Mouse (Mus musculus): ENCODE results near the gene Nipa1.
"Not testable (repeated sequence)": the region's sequence is repeated elsewhere in the genome, so short reads cannot be mapped to it uniquely, and the experiment has no call there.

Nipa1 gene

DNA sequence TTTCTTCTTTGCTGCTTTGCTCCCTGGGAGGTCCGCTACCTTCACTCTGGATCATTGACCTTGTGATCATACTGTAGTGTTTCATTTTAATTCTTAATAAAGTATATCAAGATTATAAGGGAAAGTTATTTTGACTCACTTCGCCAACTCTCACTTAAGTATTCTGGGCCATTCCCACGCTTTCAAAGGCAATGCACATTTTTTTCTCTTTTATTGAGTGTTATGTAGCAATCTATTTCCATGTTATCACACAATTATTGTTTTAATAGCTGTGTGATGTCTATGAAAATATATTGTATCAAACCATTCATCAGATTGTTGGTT lies at the start of gene Nipa1:
Gene Nipa1 (minus strand): TSS at position 25 of the 324 bp plus-strand sequence.
- DNase-seq (ENCODE audit: low read depth, low spot score): no peak

DNA sequence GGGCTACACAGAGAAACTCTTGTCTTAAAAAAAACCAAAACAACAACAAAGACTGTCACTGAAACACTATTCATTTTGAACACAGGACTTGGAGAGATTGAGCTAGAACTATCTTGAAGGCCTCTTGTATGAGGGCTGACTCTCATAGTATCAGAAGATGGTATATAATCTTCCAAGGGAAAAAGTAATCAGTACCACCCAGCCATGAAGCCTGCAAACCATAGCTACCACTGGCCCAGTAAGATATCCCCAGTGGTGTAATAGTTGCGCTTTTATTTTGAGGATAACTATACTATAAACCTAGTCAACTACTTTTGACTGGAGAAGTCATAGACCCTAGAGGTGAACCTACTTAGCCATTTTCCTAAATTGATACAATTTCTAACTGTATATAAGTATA lies 46.9 kb upstream of the Nipa1 start:
- no peak for DNase-seq (ENCODE audit: low read depth, low spot score)

DNA sequence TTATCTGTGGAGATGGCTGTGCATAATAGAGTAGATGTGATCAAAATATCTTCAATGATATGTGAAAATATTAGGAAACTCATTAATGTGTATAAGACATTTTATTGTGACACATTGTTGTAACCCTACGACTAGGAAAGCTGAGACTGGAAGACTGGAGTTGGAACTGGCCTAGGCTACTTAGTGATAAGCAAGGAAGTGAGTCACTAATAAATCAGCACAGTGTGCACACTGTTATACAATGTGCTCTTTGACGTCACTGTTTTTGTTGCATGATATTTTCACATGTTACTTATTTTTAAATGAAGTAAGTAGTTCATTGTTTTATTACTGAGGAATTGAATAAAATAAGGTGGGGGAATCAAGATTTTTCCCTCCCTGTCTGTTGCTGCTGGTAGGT lies 46.4 kb upstream of the Nipa1 start:
- no peak for DNase-seq (ENCODE audit: low read depth, low spot score)

DNA sequence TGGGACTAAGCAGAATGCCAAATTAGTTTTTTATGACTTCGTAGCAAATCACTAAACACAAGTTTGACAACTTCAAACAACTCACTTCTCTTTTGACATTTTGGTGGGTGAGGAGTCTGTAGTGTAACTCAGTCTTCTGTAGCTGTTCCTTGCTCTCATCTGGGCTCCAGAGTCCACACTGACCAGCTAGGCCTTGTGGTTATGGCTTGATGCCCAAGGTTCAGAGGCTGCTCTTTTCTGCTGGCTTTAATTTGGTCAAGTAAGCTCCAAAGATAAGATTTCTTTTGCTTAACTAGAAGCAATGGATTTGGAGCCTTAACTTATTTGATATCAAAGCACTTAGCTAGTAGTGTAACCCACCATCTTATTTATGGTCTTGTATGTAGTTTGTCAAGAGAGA lies 45.1 kb upstream of the Nipa1 start:
- no peak for DNase-seq (ENCODE audit: low read depth, low spot score)

DNA sequence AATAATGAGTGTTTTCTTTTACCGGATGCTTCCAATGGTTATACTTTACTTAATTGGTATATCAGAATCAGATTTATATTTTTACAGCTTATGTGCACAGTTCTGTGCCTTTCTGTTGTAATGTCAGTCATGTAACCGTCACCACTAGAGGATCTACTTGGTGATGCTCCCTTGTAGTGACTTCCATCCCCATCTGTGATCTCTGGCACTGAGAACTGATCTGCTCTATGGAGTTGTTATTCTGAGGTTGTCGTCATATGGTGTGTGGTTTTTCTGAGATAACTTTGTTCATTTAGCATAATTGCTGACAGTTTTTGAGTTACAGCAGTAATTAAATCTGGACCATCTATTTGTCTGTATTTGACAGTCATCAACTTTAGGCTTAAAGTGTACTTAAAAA lies 35.6 kb upstream of the Nipa1 start:
- no peak for DNase-seq (ENCODE audit: low read depth, low spot score)

DNA sequence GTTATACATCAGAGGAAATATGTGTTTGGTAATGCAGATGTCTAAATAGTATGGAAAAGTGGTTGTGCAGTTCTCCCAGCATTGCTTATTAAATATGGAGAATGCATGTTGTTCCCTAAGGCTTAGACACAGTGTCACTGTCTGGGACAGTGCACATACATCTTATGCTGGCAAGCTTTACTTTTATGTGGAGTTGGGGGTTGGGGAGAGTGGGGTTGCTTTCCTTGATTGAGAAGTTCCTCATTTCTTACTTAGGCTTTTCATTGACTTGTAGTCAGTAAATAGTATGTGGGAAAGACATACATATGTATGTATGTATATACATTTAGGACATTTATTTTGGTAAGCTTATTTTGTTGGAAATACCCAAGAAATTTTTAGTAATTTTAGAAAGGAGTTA lies 33.2 kb upstream of the Nipa1 start:
- DNase-seq (ENCODE audit: low read depth, low spot score): no peak

DNA sequence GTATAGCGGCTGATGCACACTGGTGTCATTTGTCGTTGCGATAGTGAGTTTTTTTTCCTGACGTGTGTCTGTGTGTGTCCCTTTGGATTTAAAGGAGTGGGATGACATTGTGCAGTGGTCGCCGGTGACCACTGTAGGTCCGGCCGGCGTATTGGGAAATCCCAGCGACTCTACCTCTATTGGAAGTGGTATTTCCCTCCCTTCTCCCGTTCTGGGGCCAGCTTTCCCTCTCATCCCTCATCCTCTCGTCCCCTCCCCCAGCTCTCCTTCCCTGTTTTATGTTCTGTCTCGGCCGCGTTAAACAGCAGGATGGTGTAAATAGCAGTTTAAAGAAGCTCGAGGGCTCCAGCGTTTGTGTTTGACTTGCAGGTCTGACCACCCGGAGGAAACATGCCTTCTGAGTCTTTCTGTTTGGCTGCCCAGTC lies 30.7 kb upstream of the Nipa1 start:
- no peak for DNase-seq (ENCODE audit: low read depth, low spot score)

DNA sequence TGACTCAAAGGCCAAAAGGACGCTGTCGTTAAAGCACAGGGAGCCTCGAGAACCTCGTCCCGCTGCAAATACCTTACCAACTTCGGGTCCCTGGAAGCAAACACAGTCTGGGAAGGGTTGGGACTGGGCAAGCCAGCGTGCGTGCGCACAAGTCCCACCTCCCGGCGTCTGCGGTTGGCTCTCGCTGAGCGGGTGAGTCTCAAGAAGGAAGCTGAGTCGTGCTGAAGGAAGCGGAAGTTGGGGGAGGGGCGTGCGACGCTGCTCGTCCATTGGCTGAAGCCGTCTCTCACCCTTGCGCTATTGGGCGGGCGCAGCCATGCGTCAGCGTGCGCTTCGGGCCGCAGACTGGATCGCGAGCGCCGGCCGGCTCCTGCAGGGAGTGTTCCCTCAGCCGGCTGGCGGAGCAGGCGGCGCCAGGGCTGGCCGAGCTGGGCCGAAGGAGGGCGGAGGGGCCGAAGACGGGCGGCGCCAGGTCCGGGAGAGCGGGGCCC lies 30.1 kb upstream of the Nipa1 start, which contains the start of gene Herc2:
Gene Herc2 (plus strand): TSS at position 366 of the 491 bp plus-strand sequence.
- peak; percentile 99 for DNase-seq (ENCODE audit: low read depth, low spot score)

DNA sequence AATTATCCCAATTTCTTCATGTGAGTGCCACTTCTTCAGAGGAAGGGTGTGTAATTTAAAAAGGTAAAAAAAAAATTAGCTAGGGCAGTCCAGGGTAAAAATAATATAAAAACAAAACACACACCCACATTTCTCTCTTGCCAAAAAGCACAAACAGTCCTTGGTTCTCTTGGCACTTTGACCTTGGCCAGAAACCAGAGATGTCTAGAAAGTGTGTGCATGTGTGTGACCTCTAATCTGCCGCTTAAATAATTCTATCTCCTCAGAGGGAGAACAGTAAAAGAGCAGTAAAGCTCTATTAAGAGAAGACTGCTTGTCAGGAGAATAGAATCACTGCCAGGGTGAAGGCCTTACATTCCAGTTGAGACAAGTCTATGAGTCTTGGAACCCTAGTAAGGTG lies 27.4 kb upstream of the Nipa1 start:
- DNase-seq (ENCODE audit: low read depth, low spot score): no peak

DNA sequence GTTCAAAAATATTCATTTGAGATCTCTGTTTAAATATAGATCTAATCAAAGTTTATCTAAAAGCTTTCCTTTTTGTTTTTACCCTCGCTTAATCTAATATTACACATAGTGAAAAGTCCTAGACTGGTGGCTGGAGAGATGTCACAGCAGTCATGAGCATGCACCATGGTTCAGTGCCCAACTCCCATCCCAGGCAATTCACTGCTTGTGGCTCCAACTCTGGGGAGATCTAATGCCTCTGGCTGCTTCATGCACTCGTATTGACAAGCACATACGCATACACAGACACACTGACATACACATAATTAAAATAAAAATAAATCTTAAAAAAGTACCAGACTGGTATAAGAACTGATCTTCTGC lies 24.5 kb upstream of the Nipa1 start:
- DNase-seq (ENCODE audit: low read depth, low spot score): no peak

DNA sequence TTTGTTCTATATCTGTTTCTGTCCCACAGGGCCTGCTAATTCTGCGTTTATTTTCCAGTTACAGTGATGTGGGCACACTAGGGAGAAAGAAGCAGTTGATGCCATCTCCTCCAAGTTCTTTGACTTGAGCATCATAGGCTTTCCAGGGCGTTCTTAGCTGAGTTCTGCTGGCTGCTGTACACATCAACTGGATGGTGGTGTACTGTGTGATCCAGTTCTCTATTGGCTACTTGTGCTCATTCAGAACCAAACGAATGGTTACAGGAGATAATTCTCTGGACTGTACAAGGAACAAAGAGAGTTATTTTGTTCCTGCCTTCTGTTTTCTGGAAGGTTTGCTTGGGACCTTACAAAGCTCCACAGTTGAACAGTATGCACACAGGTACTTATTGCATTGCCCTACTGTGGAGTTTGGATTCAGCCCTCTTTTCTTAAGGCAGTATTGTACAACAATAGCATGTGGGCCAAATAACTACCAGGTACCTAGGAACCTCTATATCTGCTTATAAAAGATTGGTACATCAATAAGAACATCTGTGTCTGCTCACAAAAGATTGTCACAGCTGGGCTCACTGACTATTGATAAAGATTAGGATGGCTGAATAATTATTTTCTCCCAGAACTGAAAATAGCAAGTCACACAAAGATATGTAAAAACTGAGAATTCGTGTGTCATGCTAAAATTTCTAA lies 24.0 kb upstream of the Nipa1 start:
- no peak for DNase-seq (ENCODE audit: low read depth, low spot score)

DNA sequence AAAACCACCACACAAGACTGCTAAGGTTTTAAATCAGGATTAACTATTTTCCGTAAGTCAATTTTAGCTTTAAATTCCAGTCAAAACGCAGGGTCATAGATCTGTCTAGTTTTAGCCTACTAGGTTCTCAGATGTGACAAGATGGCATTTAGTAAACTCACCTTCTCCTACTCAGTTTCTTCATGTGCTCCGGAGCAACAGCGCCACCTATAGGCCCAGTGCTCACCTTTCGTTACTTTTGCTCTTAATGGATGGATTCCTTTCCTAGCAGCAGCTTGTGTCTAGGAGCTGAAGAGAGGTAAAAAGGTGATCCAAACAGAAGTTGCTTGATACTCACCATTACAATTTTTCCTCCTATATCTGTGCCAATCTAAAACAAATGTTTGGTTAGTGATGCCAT lies 22.6 kb upstream of the Nipa1 start:
- no peak for DNase-seq (ENCODE audit: low read depth, low spot score)

DNA sequence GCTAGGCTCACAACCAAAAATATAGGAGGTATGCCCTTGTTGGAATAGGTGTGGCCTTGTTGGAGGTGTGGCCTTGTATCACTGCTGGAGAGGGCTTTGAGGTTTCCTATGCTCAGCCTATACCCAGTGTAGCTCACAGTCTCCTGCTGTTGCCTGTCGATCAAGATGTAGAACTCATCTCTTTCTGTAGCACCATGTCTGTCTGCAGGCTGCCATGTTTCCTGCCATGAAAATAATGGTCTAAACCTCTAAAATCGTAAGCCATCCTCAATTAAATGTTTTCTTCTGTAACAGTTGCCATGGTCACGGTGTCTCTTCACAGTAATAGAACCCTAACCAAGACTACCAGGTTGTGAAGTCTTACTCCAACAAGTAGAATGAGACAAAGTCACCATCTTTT lies 3.8 kb upstream of the Nipa1 start:
- no peak for DNase-seq (ENCODE audit: low read depth, low spot score)

DNA sequence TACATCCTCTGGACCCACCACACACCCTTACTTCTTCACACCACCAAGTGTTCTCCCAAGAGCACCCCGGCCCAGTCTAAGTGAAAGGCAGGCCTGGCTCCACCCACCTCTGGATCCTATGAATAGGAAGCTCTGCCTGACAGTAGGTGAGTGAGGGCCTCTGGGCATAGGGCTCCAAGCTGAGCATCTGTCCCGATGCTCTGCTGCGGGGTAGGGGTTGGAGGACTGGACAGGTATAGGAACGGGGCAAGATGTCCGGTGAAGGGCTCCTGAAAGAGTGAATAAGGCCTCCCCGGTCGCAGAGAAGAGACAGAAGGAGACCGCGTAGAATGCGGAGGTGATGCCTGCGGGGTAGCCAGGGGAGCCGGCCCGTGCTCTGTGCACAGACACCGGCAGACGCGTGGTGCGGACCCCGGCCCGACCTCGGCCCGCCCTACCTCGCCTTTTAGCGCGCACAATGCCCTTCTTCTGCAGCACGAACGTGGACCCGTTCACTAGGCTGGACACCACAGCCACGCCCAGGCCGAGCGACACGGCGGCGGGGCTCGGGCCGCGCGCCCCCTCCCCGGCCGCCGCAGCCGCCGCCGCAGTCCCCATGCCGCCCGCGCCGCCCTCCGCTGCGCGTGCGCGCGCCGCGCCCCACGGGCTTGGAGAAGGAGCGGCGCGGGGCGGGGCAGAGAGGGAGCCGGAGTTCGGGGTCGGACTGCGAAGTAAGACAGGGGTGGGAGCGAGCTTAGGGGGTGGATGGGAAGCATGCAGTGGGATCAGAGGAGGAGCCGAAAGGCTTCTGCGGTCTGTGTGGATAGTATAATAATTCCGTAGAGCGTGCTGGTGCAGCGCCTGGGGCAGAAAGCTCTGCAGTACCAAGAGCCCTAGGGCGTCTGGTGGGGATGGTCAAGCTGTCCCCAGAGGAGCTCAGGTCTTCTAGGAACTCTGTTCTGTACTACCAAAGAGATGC lies 503 bp downstream of the Nipa1 start:
- no peak for DNase-seq (ENCODE audit: low read depth, low spot score)

DNA sequence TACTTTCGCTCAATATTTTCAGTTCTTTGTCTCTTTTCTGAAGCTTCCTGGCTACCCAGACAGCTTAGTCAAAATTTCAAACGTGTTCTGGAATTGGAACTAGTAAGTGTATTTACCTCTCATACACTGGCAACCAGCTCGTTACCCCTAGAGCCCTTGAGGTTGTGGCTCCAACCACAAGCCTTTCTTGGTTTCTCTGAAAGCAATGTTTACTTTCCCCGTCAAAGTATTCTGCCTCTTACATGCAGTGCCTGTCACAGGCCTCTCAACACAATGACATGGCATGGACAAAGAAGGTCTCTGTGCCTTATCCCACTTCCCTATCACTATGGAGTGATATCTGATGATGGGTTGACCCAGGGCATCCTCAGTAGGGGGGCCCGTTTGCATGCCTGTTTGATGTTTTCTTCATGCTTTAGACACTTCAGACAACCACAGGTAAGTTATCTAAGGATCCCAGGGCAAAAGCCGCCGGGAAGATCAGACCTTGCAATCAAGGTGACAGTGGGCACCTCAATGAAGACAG lies 1.2 kb downstream of the Nipa1 start:
- DNase-seq (ENCODE audit: low read depth, low spot score): no peak

DNA sequence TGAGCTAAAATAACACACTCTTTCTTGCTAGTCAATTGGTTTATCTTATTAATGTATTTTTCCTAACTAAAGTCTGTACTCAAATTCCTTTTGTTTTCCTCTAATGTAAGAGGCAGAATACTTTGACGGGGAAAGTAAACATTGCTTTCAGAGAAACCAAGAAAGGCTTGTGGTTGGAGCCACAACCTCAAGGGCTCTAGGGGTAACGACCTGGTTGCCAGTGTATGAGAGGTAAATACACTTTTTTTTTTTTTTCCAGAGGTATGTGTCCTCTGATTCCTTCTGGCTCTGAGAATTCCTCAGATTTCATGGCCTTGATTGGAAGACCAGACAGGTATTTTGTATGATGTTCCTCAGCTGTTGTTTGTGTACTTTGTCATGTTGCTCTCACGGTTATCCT lies 2.0 kb downstream of the Nipa1 start:
- no peak for DNase-seq (ENCODE audit: low read depth, low spot score)

DNA sequence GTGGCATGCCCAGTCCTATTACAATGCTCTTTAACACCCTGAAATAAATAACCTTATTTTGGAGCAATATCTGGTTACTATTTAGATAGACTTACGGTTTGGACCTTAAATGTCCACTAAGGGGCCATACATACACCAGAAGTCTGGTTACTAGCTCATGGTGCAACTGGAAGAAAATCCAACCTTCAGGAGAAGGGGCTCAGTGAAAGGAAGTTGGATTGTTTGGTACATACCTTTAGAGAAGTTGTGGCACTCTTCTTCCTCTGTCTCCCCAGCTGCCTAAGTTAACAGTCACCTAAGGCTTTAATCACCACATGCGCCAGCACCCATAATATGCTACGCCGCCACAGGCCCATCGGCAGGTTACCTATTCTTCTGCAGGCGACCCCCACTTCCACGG lies 3.9 kb downstream of the Nipa1 start:
- DNase-seq (ENCODE audit: low read depth, low spot score): no peak

DNA sequence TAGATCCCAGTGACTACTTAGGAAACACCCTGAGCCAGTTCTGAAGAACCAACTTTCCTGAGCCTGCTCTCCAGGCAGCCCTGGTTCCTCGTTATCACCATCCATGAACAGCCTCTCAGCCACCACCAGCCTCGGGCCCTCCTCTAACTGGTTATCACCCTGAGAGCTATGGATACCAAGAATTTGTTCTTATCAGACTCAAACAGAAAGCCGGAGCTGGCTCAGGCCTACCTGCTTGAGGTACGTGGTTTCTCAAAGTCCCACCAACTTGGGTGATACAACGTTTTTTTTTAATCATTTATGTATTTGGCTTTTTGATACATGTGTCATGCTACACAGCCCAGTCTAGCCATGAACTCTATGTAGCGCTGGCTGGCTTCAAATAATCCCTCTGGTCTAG lies 4.6 kb downstream of the Nipa1 start:
- no peak for DNase-seq (ENCODE audit: low read depth, low spot score)

DNA sequence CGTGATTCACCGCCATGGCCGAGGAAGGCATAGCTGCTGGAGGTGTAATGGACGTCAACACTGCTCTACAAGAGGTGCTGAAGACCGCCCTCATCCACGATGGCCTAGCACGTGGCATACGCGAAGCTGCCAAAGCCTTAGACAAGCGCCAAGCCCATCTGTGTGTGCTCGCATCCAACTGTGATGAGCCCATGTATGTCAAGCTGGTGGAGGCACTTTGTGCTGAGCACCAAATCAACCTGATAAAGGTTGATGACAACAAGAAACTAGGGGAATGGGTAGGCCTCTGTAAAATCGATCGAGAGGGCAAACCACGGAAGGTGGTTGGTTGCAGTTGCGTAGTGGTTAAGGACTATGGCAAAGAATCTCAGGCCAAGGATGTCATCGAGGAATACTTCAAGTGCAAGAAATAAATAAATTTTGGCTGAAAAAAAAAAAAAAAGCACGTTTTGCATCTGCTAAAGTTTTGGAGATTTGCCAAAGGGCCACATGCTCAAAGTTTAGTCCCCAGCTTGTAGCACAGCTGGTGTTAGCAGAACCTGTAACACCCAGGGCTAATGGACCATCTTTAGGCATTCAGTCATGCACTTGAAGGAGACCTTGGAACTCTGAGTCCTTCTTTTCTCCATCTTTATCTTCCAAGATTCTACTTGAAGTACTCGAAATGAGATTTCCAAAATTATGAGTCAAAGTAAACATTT lies 5.6 kb downstream of the Nipa1 start:
- not testable (repeated sequence) for DNase-seq (ENCODE audit: low read depth, low spot score)

DNA sequence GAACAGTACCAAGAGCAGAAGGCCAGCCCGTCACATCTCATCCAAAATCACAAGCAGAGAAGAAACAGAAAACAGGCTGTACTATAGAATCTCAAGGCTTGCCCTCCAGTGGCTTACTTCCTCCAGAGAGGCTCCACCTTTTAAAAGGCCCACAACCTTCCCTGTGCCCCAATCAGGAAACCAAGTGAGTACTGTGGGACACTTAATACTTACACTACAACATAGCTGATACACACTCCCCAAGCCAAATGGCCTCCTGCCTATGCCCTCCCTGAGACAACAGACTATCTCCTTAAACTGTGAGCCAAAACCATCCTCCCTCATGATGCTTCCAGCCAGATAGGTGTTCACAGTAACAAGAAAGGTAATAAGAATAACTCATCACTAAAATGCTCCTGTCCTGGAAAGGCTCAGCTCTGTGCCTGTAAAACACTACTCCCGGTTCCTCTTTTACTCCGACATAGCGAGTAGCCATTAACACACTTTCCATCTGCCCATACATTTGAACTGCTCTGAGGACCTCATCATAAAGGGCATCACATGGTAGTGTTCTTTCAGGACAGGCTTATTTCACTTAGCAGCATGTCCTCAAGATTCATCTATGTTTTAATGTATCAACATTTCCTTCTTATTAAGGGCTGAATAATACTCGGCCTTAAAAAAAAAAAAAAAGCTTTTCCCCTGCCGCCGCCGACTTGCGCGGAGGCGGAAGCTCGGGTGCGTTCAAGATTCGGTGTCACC lies 6.3 kb downstream of the Nipa1 start:
- DNase-seq (ENCODE audit: low read depth, low spot score): no peak

DNA sequence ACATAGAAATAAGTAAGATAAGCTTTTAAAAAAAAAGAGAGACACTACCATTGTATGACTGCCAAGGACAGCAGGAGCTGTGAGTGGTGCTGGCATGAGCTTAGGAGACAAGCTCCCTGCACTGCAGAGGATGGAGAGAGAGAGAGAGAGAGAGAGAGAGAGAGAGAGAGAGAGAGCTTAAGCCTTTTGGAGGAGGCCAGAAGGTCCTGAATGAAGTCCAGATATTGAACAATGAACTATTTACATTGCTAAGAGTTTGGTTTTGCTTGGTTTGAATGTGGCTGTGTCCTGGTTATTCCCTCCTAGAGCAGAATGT lies 8.8 kb downstream of the Nipa1 start:
- DNase-seq (ENCODE audit: low read depth, low spot score): no peak
